Mouse (Mus musculus) stomach, embryonic 16.5 days (tissue): ENCODE data around the gene Ankrd13b. TPM values are rescaled to one million over a fixed set of nuclear protein-coding genes. Genes with fewer than 3 reads are reported as not detected.

Experiments
- ATAC-seq: fragments of 200-750 bp; cut with Nextera tagmentation; 2 replicates; pipeline ENCODE4 v1.8.0; 2017; ENCODE audit warnings: moderate number of reproducible peaks, moderate TSS enrichment; ENCODE audit not compliant: insufficient read depth, low FRiP score
- H3K27ac ChIP-seq: fragments of 300-500 bp; sonication (generic); 2 replicates; pipeline ENCODE4 v1.5.1; 2014; ENCODE audit warnings: low read length
- H3K27me3 ChIP-seq: fragments of 300-500 bp; sonication (generic); 2 replicates; pipeline ENCODE4 v1.6.1; 2014; ENCODE audit warnings: low read length, control low read depth, mixed read lengths; ENCODE audit not compliant: control insufficient read depth, insufficient read depth
- H3K36me3 ChIP-seq: fragments of 300-500 bp; sonication (generic); 2 replicates; pipeline ENCODE4 v1.6.1; 2014; ENCODE audit warnings: low read length; ENCODE audit not compliant: control insufficient read depth, insufficient read depth
- H3K4me1 ChIP-seq: fragments of 300-500 bp; sonication (generic); 2 replicates; pipeline ENCODE4 v1.6.1; 2014; ENCODE audit warnings: low read length, control low read depth, mixed read lengths; ENCODE audit not compliant: control insufficient read depth, insufficient read depth
- H3K4me2 ChIP-seq: fragments of 300-500 bp; sonication (generic); 2 replicates; pipeline ENCODE4 v1.6.1; 2014; ENCODE audit warnings: low read depth, low read length, mixed read lengths
- H3K4me3 ChIP-seq: fragments of 300-500 bp; sonication (generic); replicated peaks from 2 replicates; pipeline ENCODE4 v1.5.1; 2014; ENCODE audit warnings: mild to moderate bottlenecking, low read length
- H3K9ac ChIP-seq: fragments of 300-500 bp; sonication (generic); 2 replicates; pipeline ENCODE4 v1.6.1; 2014; ENCODE audit warnings: low read length
- H3K9me3 ChIP-seq: fragments of 300-500 bp; sonication (generic); replicated peaks from 2 replicates; pipeline ENCODE4 v1.6.1; 2016; ENCODE audit warnings: low read length, control low read depth; ENCODE audit not compliant: control insufficient read depth
- WGBS: fragments of 180-500 bp; shearing (Covaris S2); extraction: QIAGEN DNeasy Blood & Tissue Kit; methylation state at CpG from one replicate; pipeline ENCODE4 v1.1.7; 2014; 5-methylcytosine and 5-hydroxymethylcytosine counted together
- polyA plus RNA-seq: library from polyadenylated mRNA; unstranded; fragments of >200 nt; fragmentation: Nextera tagmentation; extraction: Ambion mirVana; gene quantifications from 2 replicates; pipeline ENCODE4 v1.2.1, GENCODE M21; 2015

Gene Ankrd13b
- polyA plus RNA-seq, 1 experiment from 2014 or later: 2.8 TPM

DNA sequence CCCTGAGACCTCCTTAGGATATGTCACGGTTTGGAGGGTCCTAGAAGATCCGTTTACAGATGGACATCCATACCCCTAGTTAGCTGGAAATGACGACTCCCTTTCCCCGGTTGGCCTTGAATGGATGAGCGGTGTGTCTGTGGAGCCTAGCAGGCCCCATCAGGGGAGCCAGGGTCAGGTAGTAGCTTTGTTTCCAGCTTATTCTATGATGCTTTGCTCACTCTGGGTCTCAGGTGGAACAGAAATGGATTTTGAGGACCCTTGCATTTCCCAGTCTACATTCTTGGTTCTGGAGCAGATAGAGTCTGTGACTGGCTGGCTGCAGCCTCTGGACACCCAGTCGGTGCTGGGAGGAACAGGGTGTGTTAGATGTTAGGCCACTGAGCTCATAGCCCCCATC, 5.3 kb upstream of the Ankrd13b start:
- Histone ChIP-seq H3K27ac (no peak overlapping the region), H3K36me3 (0 out of 2 replicates have a peak, but pooled peaks cover 3% of the 10 kb centered on the region), H3K9me3 (no peaks in the 10 kb centered on the region), H3K9ac (peak overlapping the region; percentile 96), H3K4me1 (peaks cover 64% of the 10 kb centered on the region), H3K4me2 (peak overlapping the region; percentile 81), H3K27me3 (no peaks in the 10 kb centered on the region), H3K4me3 (peak overlapping the region; percentile 79)
- ATAC-seq: no peak
- WGBS: 64% methylated on average over 6 of the region's 6 CpGs

GRCm38 (mm10) chr11:77494344-77494676, 4.8 kb upstream of the Ankrd13b start:
- no peak for ATAC-seq
- H3K27me3 ChIP-seq: no peaks in the 10 kb centered on the region
- H3K4me1 ChIP-seq: peaks cover 64% of the 10 kb centered on the region
- WGBS: 26% methylated on average over 4 of the region's 4 CpGs
- H3K4me3 ChIP-seq: peak overlapping the region; percentile 79
- peak overlapping the region; percentile 81 for H3K4me2 ChIP-seq
- H3K9me3 ChIP-seq: no peaks in the 10 kb centered on the region
- H3K27ac ChIP-seq: peak overlapping the region; percentile 89
- 0 out of 2 replicates have a peak, but pooled peaks cover 1% of the 10 kb centered on the region for H3K36me3 ChIP-seq
- H3K9ac ChIP-seq: peak overlapping the region; percentile 96

GRCm38 (mm10) chr11:77493512-77494343, 4.2 kb upstream of the Ankrd13b start, which contains the start of gene Git1:
TSS of gene Git1 (plus strand) at chr11:77493562.
- no peaks in the 10 kb centered on the region for H3K27me3 ChIP-seq
- H3K9me3 ChIP-seq: no peaks in the 10 kb centered on the region
- peaks cover 66% of the 10 kb centered on the region for H3K4me1 ChIP-seq
- ATAC-seq: no peak
- no peaks in the 10 kb centered on the region for H3K36me3 ChIP-seq
- peak within 1 kb of the TSS; percentile 96 for H3K9ac ChIP-seq
- H3K4me3 ChIP-seq: peak within 1 kb of the TSS; percentile 79
- H3K27ac ChIP-seq: peak within 1 kb of the TSS; percentile 89
- WGBS: under 1% methylated on average over 72 of the region's 74 CpGs
- peak within 1 kb of the TSS; percentile 89 for H3K4me2 ChIP-seq

DNA sequence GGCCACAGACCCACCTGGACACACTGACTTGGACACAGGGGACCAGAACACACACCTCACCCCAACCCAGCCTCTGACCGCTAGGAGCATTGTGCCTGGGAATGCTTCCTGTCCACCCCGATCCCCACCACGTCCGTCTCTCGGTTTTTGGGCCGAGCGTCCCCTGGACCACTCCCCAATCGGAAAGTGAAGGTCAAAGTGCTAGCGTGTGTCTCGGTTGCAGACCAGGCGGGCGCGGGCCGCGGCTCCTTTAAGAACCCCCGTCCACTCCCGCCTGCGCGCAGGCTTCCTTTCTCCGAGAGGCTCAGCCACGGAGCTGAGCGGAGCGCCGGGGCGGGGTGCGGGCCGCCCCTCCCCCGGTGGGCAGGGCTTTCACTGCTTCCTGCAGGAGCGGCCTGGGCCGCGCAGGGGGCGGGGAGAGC, 3.4 kb upstream of the Ankrd13b start:
- no peaks in the 10 kb centered on the region for H3K36me3 ChIP-seq
- peaks cover 63% of the 10 kb centered on the region for H3K4me1 ChIP-seq
- 1% methylated on average over 31 of the region's 32 CpGs for WGBS
- peak overlapping the region; percentile 89 for H3K4me2 ChIP-seq
- H3K9me3 ChIP-seq: no peaks in the 10 kb centered on the region
- peak; percentile 79 for ATAC-seq
- H3K27me3 ChIP-seq: no peaks in the 10 kb centered on the region
- peak overlapping the region; percentile 96 for H3K9ac ChIP-seq
- peak overlapping the region; percentile 89 for H3K27ac ChIP-seq
- H3K4me3 ChIP-seq: peak overlapping the region; percentile 79

DNA sequence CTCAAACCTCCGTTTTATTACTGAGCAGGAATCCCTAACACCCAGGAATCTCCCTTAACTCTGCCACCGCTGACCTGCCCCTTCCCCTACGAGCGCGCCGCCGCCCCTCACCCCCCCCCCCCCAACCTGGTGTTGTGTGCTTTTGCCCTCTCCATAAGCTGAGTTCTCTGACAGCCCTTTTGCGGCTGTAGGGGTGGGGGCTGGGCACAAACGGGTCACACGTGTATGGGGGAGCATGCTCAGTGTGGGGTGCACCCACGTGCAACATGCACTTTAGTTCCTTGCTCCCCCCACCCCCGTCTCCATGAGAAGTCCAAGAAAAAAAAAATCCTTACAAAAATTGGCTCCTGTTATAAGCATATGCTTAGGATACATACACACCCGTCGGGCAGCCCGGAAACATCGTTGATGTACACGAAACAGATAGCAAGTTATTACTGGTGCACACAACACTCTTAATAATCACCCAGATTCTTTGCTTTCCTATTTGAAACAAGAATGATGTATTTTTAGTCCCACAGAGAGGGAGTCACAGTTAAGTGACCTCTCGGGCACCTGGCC, 2.9 kb upstream of the Ankrd13b start:
- no peaks in the 10 kb centered on the region for H3K9me3 ChIP-seq
- peak overlapping the region; percentile 89 for H3K4me2 ChIP-seq
- under 1% methylated on average over 18 of the region's 18 CpGs for WGBS
- peak overlapping the region; percentile 96 for H3K9ac ChIP-seq
- H3K27ac ChIP-seq: peak overlapping the region; percentile 89
- H3K36me3 ChIP-seq: no peaks in the 10 kb centered on the region
- H3K27me3 ChIP-seq: no peaks in the 10 kb centered on the region
- peaks cover 59% of the 10 kb centered on the region for H3K4me1 ChIP-seq
- H3K4me3 ChIP-seq: peak overlapping the region; percentile 79
- no peak for ATAC-seq

DNA sequence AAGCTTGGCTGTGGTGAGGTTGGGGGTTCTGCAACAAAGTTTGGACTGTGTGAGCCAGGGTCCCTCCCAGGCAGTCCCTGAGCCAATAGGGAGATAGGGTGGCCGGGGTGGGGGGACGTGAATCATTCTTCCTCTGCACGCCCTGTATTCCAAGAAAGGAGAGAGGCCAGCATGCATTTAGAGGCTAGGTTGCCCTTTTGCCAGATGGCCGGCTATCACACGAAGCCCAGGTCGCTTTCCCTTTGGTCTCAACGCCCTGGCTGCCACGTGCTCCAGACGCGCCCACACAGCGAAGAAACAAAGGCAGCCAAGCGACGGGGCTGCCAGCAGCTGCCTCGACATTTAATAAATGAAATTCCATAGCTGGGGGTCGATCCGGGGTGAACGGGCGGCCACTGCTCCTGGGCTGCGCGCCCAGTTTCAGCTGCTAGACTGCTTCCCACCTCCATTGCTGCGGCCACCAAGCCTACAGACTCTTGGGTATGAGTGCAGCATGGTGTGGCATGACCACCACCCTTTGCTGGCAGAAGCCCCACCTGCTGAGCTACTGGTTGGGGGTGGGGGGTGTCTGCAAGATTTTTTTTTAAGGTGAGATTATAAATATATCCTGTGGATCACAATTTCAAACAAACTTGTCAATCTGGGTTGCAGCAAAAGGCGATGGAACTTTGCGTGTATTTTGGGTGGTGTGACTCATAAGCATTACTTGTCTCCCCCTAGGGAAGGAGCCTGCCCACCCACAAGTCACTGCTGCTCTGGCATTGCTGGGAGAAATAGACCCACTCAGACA, 2.2 kb upstream of the Ankrd13b start:
- 0% methylated on average over 23 of the region's 23 CpGs for WGBS
- H3K9me3 ChIP-seq: no peaks in the 10 kb centered on the region
- peak overlapping the region; percentile 96 for H3K9ac ChIP-seq
- peak overlapping the region; percentile 89 for H3K4me2 ChIP-seq
- no peaks in the 10 kb centered on the region for H3K36me3 ChIP-seq
- peaks cover 60% of the 10 kb centered on the region for H3K4me1 ChIP-seq
- H3K27me3 ChIP-seq: no peaks in the 10 kb centered on the region
- H3K27ac ChIP-seq: peak overlapping the region; percentile 89
- peak; percentile 74 for ATAC-seq
- H3K4me3 ChIP-seq: peak overlapping the region; percentile 79

DNA sequence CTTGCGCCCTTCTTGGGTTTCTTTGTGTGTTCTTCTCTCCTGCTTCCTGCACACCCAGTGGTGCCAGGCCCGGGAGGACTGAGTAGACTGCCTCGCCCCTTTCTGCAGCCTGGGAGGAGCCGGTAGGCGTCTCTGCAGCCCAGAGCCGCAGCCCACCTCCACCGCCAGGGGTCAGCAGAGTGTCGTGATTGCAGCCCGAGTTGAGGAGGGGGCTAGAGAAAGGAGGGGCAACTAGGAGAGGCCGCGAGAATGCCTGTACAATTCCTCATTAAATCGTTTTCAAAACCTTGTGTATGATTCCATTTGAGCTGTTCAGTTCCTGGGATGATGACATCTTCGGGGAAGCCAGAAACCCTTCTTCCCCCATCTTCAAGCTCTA, 1.6 kb upstream of the Ankrd13b start:
- under 1% methylated on average over 13 of the region's 13 CpGs for WGBS
- peak overlapping the region; percentile 79 for H3K4me3 ChIP-seq
- H3K4me2 ChIP-seq: peak overlapping the region; percentile 89
- ATAC-seq: peak; percentile 76
- H3K9me3 ChIP-seq: no peaks in the 10 kb centered on the region
- no peaks in the 10 kb centered on the region for H3K27me3 ChIP-seq
- peak overlapping the region; percentile 96 for H3K9ac ChIP-seq
- H3K36me3 ChIP-seq: no peaks in the 10 kb centered on the region
- H3K4me1 ChIP-seq: peaks cover 59% of the 10 kb centered on the region
- H3K27ac ChIP-seq: peak overlapping the region; percentile 89

- 67% methylated on average over 6 of the region's 6 CpGs for WGBS
- peak overlapping the region; percentile 89 for H3K27ac ChIP-seq
- no peak for ATAC-seq
These were observed 973 bp upstream of the Ankrd13b start for GRCm38 (mm10) chr11:77490451-77490850.

More at GRCm38 (mm10) chr11:77490451-77490850, 973 bp upstream of the Ankrd13b start:
- H3K9ac ChIP-seq: peak overlapping the region; percentile 40; the same call in 1 of the 2 replicates
- H3K36me3 ChIP-seq: no peaks in the 10 kb centered on the region
- no peaks in the 10 kb centered on the region for H3K9me3 ChIP-seq
- no peaks in the 10 kb centered on the region for H3K27me3 ChIP-seq
- peaks cover 57% of the 10 kb centered on the region for H3K4me1 ChIP-seq
- peak overlapping the region; percentile 89 for H3K4me2 ChIP-seq
- H3K4me3 ChIP-seq: no peak overlapping the region
